Mouse (Mus musculus) WW6 (cell line): ENCODE measurements at regions not wholly inside any gene's neighbourhood (a gene's known extent, or its start where the extent isn't known, plus 50 kb on each side); places are given as distances from the start of the nearest gene placed in this dataset.

Experiments used
- DNase-seq: peaks from one replicate; pipeline ENCODE4 v3.0.0-alpha.2; 2013; ENCODE audit warnings: low read depth, low spot score

- peak; percentile 66 for DNase-seq
Measured at GRCm38 (mm10) chr8:92133484-92134406, 223.7 kb upstream of the Irx5 start.

GRCm38 (mm10) chr8:92132949-92133348, 224.5 kb upstream of the Irx5 start:
- peak; percentile 34 for DNase-seq

- DNase-seq = no peak
Measured at GRCm38 (mm10) chr8:92132526-92132925, 224.9 kb upstream of the Irx5 start.

GRCm38 (mm10) chr8:92130025-92130557, 227.3 kb upstream of the Irx5 start:
- DNase-seq = no peak

- DNase-seq = no peak
Measured at GRCm38 (mm10) chr8:92129241-92130015, 228.0 kb upstream of the Irx5 start.

- DNase-seq = no peak
Measured at GRCm38 (mm10) chr8:92125631-92126030, 231.8 kb upstream of the Irx5 start.

- DNase-seq = peak; percentile 28
Measured at GRCm38 (mm10) chr8:92121296-92121695, 236.1 kb upstream of the Irx5 start.

- DNase-seq = no peak
Measured at GRCm38 (mm10) chr8:92115479-92116267, 241.8 kb upstream of the Irx5 start.

- no peak for DNase-seq
Measured at GRCm38 (mm10) chr8:92114311-92115275, 242.8 kb upstream of the Irx5 start.

GRCm38 (mm10) chr8:92113901-92114300, 243.5 kb upstream of the Irx5 start:
- no peak for DNase-seq

GRCm38 (mm10) chr8:92113386-92113785, 244.0 kb upstream of the Irx5 start:
- DNase-seq = no peak

- no peak for DNase-seq
Measured at GRCm38 (mm10) chr8:92104561-92104960, 252.9 kb upstream of the Irx5 start.

- DNase-seq = no peak
Measured at GRCm38 (mm10) chr8:92102521-92102920, 254.9 kb upstream of the Irx5 start.

GRCm38 (mm10) chr8:92095276-92095675, 262.1 kb upstream of the Irx5 start:
- no peak for DNase-seq

GRCm38 (mm10) chr8:92084124-92084523, 273.3 kb upstream of the Irx5 start:
- no peak for DNase-seq

- no peak for DNase-seq
Measured at GRCm38 (mm10) chr8:92081900-92082299, 275.5 kb upstream of the Irx5 start.

GRCm38 (mm10) chr8:92080852-92081251, 276.6 kb upstream of the Irx5 start:
- no peak for DNase-seq

GRCm38 (mm10) chr8:92077611-92078010, 275.7 kb upstream of the Irx3 start:
- DNase-seq = no peak

GRCm38 (mm10) chr8:92072254-92072615, 270.4 kb upstream of the Irx3 start:
- no peak for DNase-seq
